Mouse (Mus musculus): Measurements from ENCODE around the gene Apc2.

DNA sequence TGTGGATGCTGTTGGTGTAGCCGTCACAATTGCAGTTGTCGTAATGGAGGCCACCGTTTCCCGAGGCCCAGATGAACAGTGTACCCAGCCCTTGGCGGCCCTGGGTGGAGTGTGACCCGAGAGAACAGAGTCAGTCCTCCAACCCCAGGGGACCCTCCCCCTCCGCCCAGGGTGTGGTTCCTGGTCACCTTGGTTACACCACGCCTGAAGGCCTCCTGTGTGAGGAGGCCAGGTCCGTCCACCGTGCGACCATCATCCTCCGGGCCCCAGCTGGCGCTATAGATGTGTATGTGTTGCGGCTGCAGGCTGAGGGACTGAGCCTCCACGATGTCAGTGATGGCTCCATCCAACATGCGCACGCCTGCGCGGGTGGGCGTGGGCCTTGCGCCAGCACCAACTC lies 29.3 kb downstream of the Apc2 start:
- no peak for TF ChIP-seq EP300 (IDR thresholded peaks at IDR 0.05; ENCODE audit: low read depth)
- TF ChIP-seq CTCF (IDR thresholded peaks at IDR 0.05; ENCODE audit: low read depth), result no peak
